Mouse (Mus musculus) ES-E14 (cell line): ENCODE results near the gene Drc1.

Experiments used
- CHD2 ChIP-seq: IDR thresholded peaks from 2 replicates; pipeline ENCODE4 v1.6.1; 2014; ENCODE audit warnings: mild to moderate bottlenecking, low read depth, low read length, inconsistent platforms
- HCFC1 ChIP-seq: IDR thresholded peaks from 2 replicates; pipeline ENCODE4 v1.6.1; 2012; ENCODE audit warnings: low read length, inconsistent platforms, borderline replicate concordance; ENCODE audit not compliant: insufficient read depth

GRCm38 (mm10) chr5:30280864-30281263, 324 bp upstream of the Drc1 start:
- TF ChIP-seq CHD2 (no peak), HCFC1 (no peak)
